Mouse (Mus musculus) hindbrain, embryonic 12.5 days (tissue): ENCODE data around the gene Gpr3. TPM values are rescaled to one million over a fixed set of nuclear protein-coding genes. Genes with fewer than 3 reads are reported as not detected.

ENCODE experiments used
- ATAC-seq: fragments of 200-750 bp; cut with Nextera tagmentation; 2 replicates; pipeline ENCODE4 v1.8.0; 2017; ENCODE audit warnings: moderate TSS enrichment; ENCODE audit not compliant: low FRiP score
- H3K27ac ChIP-seq: fragments of 300-500 bp; sonication (generic); 2 replicates; pipeline ENCODE4 v1.5.1; 2016; ENCODE audit warnings: mild to moderate bottlenecking
- H3K27me3 ChIP-seq: fragments of 300-500 bp; sonication (generic); 2 replicates; pipeline ENCODE4 v1.6.1; 2016; ENCODE audit warnings: mild to moderate bottlenecking
- H3K36me3 ChIP-seq: fragments of 300-500 bp; sonication (generic); 2 replicates; pipeline ENCODE4 v1.6.1; 2016; ENCODE audit warnings: mild to moderate bottlenecking
- H3K4me1 ChIP-seq: fragments of 300-500 bp; sonication (generic); 2 replicates; pipeline ENCODE4 v1.6.1; 2016
- H3K4me2 ChIP-seq: fragments of 300-500 bp; sonication (generic); replicated peaks from 2 replicates; pipeline ENCODE4 v1.6.1; 2016; ENCODE audit warnings: mild to moderate bottlenecking
- H3K4me3 ChIP-seq: fragments of 300-500 bp; sonication (generic); 2 replicates; pipeline ENCODE4 v1.5.1; 2016; ENCODE audit warnings: mild to moderate bottlenecking
- H3K9ac ChIP-seq: fragments of 300-500 bp; sonication (generic); 2 replicates; pipeline ENCODE4 v1.6.1; 2016; ENCODE audit warnings: mild to moderate bottlenecking, moderate library complexity
- H3K9me3 ChIP-seq: fragments of 300-500 bp; sonication (generic); replicated peaks from 2 replicates; pipeline ENCODE4 v1.6.1; 2016; ENCODE audit warnings: mild to moderate bottlenecking
- WGBS: fragments of 180-500 bp; shearing (Covaris S2); methylation state at CpG from one replicate; pipeline ENCODE4 v1.1.7; 2016; 5-methylcytosine and 5-hydroxymethylcytosine counted together
- polyA plus RNA-seq: library from polyadenylated mRNA; unstranded; fragments of >200 nt; fragmentation: Nextera tagmentation; extraction: Ambion mirVana; gene quantifications from 2 replicates; pipeline ENCODE4 v1.2.1, GENCODE M21; 2016

The Gpr3 gene
- polyA plus RNA-seq, 1 experiment from 2014 or later = 0.08 TPM

DNA sequence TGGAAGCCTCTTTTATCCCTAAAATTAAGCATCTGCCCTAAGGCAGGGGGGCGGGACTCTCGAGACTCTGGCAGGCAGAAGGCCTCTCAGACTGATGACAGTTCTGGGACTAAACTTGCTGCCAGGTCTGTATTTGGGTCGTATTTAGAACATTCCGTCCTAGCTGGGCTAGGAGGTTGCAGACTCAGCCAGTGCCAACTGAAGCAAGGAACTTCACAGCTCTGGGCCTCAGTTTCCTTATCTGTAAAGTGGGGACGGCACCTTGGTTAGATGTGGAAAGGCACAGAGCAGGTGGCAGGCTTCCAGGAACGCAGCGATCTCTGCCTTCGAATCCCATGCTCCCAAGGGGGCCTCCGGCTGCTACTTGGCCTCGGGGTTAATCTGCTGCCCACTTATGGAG, 13.7 kb upstream of the Gpr3 start:
- peaks cover 22% of the 10 kb centered on the region for H3K27me3 ChIP-seq
- H3K4me3 ChIP-seq = no peak overlapping the region
- H3K9ac ChIP-seq = no peak overlapping the region
- H3K4me2 ChIP-seq = no peak overlapping the region
- H3K9me3 ChIP-seq = no peaks in the 10 kb centered on the region
- WGBS = 73% methylated on average over 10 of the region's 10 CpGs
- ATAC-seq = no peak
- H3K4me1 ChIP-seq = peaks cover 14% of the 10 kb centered on the region; the same call in 1 of the 2 replicates
- H3K36me3 ChIP-seq = no peaks in the 10 kb centered on the region
- no peak overlapping the region for H3K27ac ChIP-seq

- H3K4me1 ChIP-seq = peaks cover 16% of the 10 kb centered on the region
- WGBS = 32% methylated on average over 5 of the region's 5 CpGs
- ATAC-seq = no peak
- H3K27ac ChIP-seq = no peak overlapping the region
- no peak overlapping the region for H3K4me3 ChIP-seq
- H3K9me3 ChIP-seq = no peaks in the 10 kb centered on the region
- H3K9ac ChIP-seq = no peak overlapping the region
- H3K36me3 ChIP-seq = no peaks in the 10 kb centered on the region
- H3K27me3 ChIP-seq = peaks cover 40% of the 10 kb centered on the region
- no peak overlapping the region for H3K4me2 ChIP-seq
Observed at GRCm38 (mm10) chr4:133223875-133224274, 11.5 kb upstream of the Gpr3 start.

DNA sequence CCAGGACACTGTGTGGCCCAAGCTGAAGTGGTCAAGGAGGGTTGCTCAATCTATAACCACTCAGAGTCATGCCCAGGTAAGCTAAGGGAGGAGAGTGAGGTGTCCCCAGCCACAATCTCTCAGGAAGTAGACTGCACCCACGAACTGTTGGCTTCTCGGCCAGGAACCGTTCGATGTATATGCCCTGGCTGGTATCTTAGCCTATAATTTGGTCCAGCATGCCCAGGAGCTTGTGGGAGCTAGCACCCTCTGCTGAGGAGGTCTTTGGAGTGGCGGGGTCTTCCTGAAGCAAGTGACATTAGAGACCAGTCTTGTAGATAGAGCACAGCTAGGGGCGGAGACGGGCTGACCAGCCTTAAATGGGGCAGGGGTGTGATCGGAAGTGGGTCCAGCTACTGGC, 9.4 kb upstream of the Gpr3 start:
- no peak for ATAC-seq
- Histone ChIP-seq H3K27ac (no peak overlapping the region), H3K4me3 (no peak overlapping the region), H3K9ac (no peak overlapping the region), H3K27me3 (peaks cover 40% of the 10 kb centered on the region), H3K9me3 (no peaks in the 10 kb centered on the region), H3K4me2 (no peak overlapping the region), H3K4me1 (peaks cover 16% of the 10 kb centered on the region), H3K36me3 (no peaks in the 10 kb centered on the region)
- 82% methylated on average over 8 of the region's 8 CpGs for WGBS

DNA sequence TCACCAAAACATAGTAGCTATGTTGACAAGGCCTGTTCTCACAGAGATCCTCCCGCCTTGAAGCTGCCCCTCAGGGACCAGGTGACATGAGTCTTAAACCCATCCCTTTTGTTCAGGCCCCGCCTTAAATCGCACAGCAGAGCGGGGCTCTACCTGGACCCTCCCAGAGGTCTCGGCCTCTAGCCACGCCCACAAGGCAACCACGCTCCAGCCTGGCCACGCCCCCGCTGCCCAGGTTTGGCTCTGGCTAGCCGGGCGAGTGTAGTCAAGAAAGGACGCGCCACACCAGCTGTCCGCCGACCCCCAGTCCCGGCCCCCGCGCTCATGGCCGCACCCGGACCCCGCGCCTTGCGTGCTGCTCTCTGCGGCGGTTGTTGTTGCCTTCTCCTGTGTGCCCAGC, 8.3 kb upstream of the Gpr3 start:
- no peak for ATAC-seq
- Histone ChIP-seq H3K27ac (no peak overlapping the region), H3K4me3 (peak overlapping the region; percentile 25), H3K27me3 (peaks cover 42% of the 10 kb centered on the region), H3K36me3 (no peaks in the 10 kb centered on the region), H3K4me1 (peaks cover 16% of the 10 kb centered on the region), H3K9ac (peak overlapping the region; percentile 41), H3K9me3 (no peaks in the 10 kb centered on the region), H3K4me2 (peak overlapping the region; percentile 49)
- WGBS = 2% methylated on average over 25 of the region's 25 CpGs

DNA sequence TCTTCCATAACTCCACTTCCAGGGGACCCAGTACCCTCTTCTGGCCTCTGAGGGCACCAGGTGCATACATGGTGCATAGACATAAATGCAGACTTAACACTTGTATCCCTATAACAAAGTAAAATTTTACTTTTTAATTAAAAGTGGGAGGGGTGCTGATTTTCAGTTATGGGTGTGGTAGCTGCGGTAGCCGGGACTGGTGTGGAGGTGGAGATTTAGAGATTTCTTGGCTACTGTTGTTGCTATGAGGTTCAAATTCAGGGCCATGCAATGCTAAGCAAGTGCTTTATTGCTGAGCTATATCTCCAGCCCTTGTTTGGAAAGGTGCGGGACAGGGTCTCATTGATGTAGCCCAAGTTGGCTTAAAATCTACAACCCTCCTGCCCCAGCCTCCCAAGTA, 6.4 kb upstream of the Gpr3 start:
- Histone ChIP-seq H3K36me3 (no peaks in the 10 kb centered on the region), H3K9me3 (no peaks in the 10 kb centered on the region), H3K9ac (no peak overlapping the region), H3K4me3 (no peak overlapping the region), H3K4me2 (no peak overlapping the region), H3K4me1 (peaks cover 11% of the 10 kb centered on the region), H3K27ac (no peak overlapping the region), H3K27me3 (peaks cover 58% of the 10 kb centered on the region)
- ATAC-seq = no peak
- 89% methylated on average over 3 of the region's 3 CpGs for WGBS

DNA sequence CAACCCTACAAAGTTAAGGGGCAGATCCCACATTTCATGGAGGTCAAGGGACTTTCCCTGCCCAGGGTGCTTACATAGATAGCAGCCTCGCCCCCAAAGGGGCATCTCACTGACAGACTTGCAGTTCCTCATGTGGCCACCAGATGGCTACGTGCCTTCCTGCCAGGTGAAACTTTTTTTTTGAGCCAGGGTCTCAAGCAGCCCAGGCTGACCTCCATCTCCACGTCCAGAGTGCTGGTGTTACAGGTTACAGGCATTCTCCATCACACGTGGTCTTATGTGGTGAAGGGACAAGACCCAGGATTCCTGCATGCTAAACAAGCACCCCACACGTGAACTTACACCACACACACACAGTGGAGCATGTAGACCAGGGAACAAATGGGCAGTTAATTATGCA, 5.3 kb upstream of the Gpr3 start:
- WGBS = 3% methylated on average over 5 of the region's 5 CpGs
- no peak for ATAC-seq

GRCm38 (mm10) chr4:133213661-133214060, 1.3 kb upstream of the Gpr3 start:
- Histone ChIP-seq H3K9me3 (no peaks in the 10 kb centered on the region), H3K4me3 (peak overlapping the region; percentile 77), H3K4me2 (peak overlapping the region; percentile 95), H3K36me3 (no peaks in the 10 kb centered on the region), H3K27me3 (peaks cover 55% of the 10 kb centered on the region), H3K27ac (no peak overlapping the region), H3K9ac (peak overlapping the region; percentile 61; the same call in 1 of the 2 replicates), H3K4me1 (peaks cover 25% of the 10 kb centered on the region)
- 9% methylated on average over 10 of the region's 10 CpGs for WGBS
- no peak for ATAC-seq

More for the DNA sequence above, 5.3 kb upstream of the Gpr3 start:
- H3K27me3 ChIP-seq = peaks cover 65% of the 10 kb centered on the region
- H3K4me1 ChIP-seq = peaks cover 18% of the 10 kb centered on the region
- no peak overlapping the region for H3K9ac ChIP-seq
- no peak overlapping the region for H3K4me2 ChIP-seq
- H3K4me3 ChIP-seq = no peak overlapping the region
- H3K27ac ChIP-seq = no peak overlapping the region
- no peaks in the 10 kb centered on the region for H3K9me3 ChIP-seq
- no peaks in the 10 kb centered on the region for H3K36me3 ChIP-seq

DNA sequence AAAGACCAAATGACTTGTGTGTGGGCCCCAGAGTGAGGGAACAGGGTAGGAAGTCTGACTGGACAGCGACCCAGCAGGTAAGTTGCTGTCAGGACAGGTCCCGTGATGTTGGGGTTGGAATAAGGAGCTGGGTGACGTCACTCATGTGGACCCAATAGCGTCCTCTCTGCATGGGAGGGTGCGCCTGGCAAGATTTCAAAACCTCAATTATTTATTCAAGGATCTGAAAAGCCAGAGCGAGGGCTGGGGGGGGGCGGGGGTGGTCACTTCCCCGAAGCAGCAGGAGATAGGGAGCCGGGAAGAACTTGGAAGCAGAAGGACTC, 893 bp upstream of the Gpr3 start:
- Histone ChIP-seq H3K9ac (peak overlapping the region; percentile 61), H3K4me1 (peaks cover 25% of the 10 kb centered on the region), H3K9me3 (no peaks in the 10 kb centered on the region), H3K4me3 (peak overlapping the region; percentile 77), H3K4me2 (peak overlapping the region; percentile 95), H3K27me3 (peaks cover 59% of the 10 kb centered on the region), H3K27ac (no peak overlapping the region), H3K36me3 (no peaks in the 10 kb centered on the region)
- WGBS = 4% methylated on average over 9 of the region's 9 CpGs
- no peak for ATAC-seq

DNA sequence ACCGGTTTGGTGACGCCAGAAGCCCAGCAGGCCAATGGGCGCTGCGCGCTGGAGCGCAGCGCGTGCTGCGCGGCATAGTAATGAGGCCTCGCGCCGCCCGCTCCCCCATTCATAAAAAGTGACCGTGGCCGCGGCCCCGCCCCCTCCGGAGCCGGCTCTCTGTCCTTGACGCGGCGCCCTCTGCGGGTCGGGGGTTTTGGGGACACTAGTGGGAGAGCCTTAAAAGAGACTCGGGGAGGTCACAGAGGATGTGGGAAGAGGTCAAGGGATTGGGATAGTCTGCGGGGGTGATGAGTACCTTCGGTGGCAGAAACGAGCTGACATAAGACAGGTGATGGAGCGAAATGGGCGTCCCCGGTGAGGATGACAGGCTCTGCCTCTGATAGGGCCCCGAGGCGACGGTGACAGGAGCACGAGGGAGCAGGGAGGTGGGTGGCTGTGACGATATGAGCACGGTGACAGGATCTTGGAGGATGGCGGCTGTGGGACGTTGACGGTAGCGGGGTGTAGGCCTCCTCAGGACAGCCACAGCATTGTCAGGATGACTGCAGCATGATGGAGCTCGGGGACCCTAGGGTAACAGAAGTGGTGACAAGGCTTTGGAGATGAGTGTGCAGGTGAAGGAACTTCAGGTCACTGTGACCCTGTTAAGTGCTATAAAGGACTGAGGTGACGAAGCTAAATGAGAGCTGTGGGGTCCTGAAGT, 379 bp upstream of the Gpr3 start:
- H3K4me3 ChIP-seq = peak overlapping the region; percentile 77
- H3K4me2 ChIP-seq = peak overlapping the region; percentile 95
- H3K27ac ChIP-seq = no peak overlapping the region
- 2% methylated on average over 44 of the region's 44 CpGs for WGBS
- H3K27me3 ChIP-seq = peaks cover 59% of the 10 kb centered on the region
- no peaks in the 10 kb centered on the region for H3K36me3 ChIP-seq
- no peaks in the 10 kb centered on the region for H3K9me3 ChIP-seq
- peak; percentile 87 for ATAC-seq
- H3K4me1 ChIP-seq = peaks cover 25% of the 10 kb centered on the region
- H3K9ac ChIP-seq = peak overlapping the region; percentile 61

DNA sequence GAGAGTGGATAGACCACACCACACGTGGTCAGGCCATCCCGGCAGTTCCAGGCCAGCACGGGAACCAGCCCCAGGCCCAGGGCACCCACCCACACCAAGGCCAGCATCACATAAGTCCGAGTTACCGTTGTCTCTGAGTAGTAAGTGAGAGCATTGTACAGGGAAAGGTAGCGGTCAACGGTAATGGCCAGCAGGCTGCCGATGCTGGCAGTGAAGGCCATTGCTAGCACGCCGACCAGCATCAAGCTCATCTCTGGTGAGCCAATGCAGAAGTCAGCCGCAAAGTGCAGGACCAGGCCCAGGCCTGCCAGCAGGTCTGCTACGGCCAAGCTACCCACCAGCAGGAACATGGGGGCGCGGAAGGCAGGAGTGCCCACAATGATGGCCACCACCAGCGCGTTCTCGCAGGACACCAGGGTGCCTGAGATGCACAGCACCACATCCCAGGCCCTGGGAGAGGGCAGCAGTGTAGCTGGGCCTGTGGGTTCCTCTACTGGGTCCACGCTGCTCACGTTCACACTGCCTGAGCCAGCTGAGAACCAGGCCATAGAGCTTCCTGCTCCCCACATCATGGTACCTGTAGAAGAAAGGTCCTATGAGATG, 1.4 kb downstream of the Gpr3 start:
- Histone ChIP-seq H3K4me3 (no peak overlapping the region), H3K36me3 (no peaks in the 10 kb centered on the region), H3K4me1 (peaks cover 25% of the 10 kb centered on the region), H3K27me3 (peaks cover 59% of the 10 kb centered on the region), H3K9ac (no peak overlapping the region), H3K4me2 (no peak overlapping the region), H3K9me3 (no peaks in the 10 kb centered on the region), H3K27ac (no peak overlapping the region)
- ATAC-seq = no peak
- WGBS = 90% methylated on average over 19 of the region's 19 CpGs

DNA sequence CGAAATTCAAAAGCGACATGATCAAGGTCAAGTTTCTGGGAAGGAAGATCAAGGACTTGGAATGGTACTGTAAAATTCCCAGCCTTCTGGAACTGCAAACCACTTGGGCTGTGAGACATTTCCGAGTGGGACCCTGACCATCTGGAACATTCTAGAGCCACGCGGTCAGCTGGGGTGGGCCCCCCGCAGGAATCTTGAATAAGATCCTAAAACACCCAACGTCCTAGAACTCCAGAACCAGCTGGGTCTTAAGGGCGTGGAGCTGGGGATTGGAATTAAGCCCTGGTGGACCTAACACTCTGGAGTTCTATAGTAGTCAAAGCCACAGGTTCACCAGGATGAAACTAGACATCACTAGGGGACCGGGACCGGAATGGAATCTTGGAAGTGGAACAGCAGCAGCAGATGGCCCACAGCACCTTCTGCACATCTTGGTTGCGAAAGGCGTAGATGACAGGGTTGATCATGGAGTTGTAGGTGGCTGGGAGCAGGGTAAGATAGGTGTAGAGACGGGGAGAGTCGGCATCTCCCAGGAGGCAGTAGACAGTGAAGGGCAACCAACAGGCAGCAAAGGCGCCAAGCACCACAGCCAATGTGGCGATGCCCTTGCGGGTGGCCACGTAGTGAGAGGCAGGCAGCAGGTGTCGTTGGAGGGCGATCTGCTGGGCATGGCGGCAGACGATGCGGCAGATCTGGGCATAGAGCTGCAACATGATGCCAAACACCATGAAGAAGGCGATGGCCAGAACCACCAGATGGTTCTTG, 2.1 kb downstream of the Gpr3 start:
- no peak overlapping the region for H3K27ac ChIP-seq
- H3K27me3 ChIP-seq = peaks cover 53% of the 10 kb centered on the region
- 93% methylated on average over 24 of the region's 24 CpGs for whole genome bisulfite sequencing
- ATAC-seq = no peak
- no peak overlapping the region for H3K9ac ChIP-seq
- H3K9me3 ChIP-seq = no peaks in the 10 kb centered on the region
- H3K36me3 ChIP-seq = no peaks in the 10 kb centered on the region
- H3K4me3 ChIP-seq = no peak overlapping the region
- no peak overlapping the region for H3K4me2 ChIP-seq
- peaks cover 25% of the 10 kb centered on the region for H3K4me1 ChIP-seq

GRCm38 (mm10) chr4:133209366-133209765, 3.0 kb downstream of the Gpr3 start:
- Histone ChIP-seq H3K4me2 (no peak overlapping the region), H3K4me3 (no peak overlapping the region), H3K36me3 (no peaks in the 10 kb centered on the region), H3K9me3 (no peaks in the 10 kb centered on the region), H3K27me3 (peaks cover 45% of the 10 kb centered on the region), H3K27ac (no peak overlapping the region), H3K4me1 (peaks cover 32% of the 10 kb centered on the region), H3K9ac (no peak overlapping the region)
- 5% methylated on average over 11 of the region's 11 CpGs for WGBS
- ATAC-seq = no peak
